Mouse (Mus musculus): ENCODE measurements around the gene Rnf34.

The Rnf34 gene

DNA sequence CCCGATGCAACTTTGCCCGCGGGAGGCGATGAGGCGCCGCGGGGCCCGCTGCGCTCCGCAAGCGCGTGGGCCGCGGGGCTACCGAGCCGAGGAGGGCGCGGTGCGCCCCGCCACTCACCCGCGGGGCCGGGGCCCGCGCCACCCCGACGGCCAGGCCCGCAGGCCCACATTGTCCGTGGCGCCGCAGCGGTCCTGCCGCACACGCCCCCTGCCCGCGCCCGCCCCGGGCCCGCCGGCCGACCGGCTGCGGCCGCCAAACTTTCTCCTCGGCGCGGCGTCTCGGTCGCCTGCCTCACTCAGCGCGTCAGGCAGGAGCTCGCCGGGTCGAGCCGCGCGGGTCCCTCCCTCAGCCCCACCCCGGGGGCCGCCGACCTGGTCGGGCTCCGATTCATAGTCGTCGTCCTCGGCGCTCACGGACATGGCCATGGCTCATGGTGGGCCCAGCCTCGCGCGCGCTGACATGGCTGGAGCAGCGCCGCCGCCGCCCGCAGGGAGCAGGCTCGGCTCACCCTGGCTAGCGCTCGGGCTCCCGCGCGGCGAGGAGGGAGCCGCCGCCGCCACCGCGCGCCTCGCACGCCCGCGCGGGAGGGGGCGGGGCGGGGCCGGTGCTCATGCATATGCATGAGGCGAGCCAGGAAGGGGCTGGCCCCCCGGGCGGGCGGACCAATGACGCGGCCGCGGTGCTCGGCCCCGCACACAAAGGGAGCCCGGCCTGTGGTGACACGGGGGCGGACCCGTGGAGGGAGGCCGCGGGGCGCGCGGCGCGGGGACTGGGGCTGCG, 50.1 kb downstream of the Rnf34 start:
- peak; percentile 91 for DNase-seq (ENCODE audit: low read depth)

GRCm38 (mm10) chr5:122900558-122901171, 50.8 kb downstream of the Rnf34 start:
- no peak for DNase-seq (ENCODE audit: low read depth)

- peak; percentile 22 for DNase-seq (ENCODE audit: low read depth)
Measured at GRCm38 (mm10) chr5:122901179-122901578, 51.3 kb downstream of the Rnf34 start.

DNA sequence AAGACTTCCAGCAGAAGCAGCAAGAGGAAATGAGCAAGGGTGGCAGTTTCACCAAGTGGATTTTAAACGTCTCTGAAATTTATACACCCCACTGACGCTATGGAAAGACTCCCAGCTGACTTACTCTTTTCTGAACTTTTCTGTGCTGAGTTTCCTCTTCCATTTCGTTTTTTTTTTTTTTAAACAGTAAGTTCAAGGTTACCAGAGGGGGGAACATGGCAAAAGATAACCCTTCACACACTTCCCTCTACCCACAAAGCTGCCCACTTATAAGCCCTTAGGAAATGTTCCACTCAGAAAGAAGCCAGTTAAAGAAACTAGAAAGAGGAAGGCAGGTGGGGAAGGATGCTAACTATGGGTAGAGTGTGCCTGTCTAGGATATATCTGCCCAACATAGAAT, 51.8 kb downstream of the Rnf34 start:
- DNase-seq (ENCODE audit: low read depth), result peak; percentile 24

GRCm38 (mm10) chr5:122902228-122902627, 52.4 kb downstream of the Rnf34 start:
- no peak for DNase-seq (ENCODE audit: low read depth)

GRCm38 (mm10) chr5:122903165-122903564, 53.3 kb downstream of the Rnf34 start:
- no peak for DNase-seq (ENCODE audit: low read depth)

DNA sequence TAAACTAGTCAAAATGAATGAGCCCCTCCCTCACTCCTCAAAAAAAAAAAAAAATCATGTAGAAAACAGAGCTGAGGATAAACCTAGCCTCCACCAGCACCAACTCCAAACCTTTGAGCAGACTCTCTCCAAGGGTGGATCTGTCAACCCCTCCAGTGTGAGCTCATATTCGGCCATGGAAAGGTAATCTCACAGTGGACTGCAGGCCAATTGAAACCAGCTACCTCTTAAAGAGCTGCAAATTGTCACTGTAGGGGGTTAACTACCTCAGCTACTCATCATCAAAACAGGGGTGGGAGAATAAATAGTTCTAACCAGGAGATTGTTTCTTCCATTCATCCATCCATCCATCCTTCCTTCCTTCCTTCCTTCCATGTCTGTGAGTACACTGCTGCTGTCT, 57.3 kb downstream of the Rnf34 start:
- no peak for DNase-seq (ENCODE audit: low read depth)

DNA sequence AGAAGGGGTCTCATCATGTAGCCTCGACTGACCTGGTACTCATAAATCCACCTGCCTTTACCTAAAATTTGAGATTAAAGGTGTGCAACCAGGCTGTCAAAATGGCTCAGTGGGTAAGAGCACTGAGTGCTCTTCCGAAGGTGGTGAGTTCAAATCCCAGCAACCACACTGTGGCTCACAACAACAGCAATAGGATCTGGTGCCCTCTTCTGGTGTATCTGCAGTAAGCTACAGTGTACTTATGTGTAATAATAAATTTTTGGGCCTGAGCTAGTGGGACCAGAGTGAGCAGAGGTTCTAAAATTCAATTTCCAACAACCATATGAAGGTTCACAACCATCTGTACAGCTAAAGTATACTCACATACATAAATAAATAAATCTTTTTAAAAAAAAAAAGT, 58.2 kb downstream of the Rnf34 start:
- no peak for DNase-seq (ENCODE audit: low read depth)

DNA sequence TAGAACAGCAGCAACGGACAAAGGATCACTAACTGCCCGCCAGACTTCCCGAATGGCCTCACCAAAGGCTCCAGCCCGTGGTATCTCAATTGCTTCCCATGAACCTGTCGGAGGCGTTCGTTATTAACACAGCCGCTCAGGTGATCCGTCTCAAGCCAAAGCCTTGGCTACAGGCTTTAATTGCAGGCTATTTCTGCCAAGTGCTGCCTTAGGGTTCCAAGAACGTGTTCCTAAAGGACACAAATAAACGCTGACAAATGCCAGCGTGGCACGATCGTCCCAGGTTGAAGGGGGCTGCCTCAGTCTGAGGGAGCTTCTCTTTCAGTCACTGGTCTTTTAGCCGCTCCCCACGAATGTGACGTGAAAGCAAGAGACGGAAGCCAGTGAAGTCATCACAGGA, 59.6 kb downstream of the Rnf34 start:
- DNase-seq (ENCODE audit: low read depth), result no peak

- peak; percentile 37 for DNase-seq (ENCODE audit: low read depth)
Measured at GRCm38 (mm10) chr5:122912863-122913262, 63.0 kb downstream of the Rnf34 start.

GRCm38 (mm10) chr5:122916147-122916546, 66.3 kb downstream of the Rnf34 start:
- DNase-seq (ENCODE audit: low read depth), result no peak

DNA sequence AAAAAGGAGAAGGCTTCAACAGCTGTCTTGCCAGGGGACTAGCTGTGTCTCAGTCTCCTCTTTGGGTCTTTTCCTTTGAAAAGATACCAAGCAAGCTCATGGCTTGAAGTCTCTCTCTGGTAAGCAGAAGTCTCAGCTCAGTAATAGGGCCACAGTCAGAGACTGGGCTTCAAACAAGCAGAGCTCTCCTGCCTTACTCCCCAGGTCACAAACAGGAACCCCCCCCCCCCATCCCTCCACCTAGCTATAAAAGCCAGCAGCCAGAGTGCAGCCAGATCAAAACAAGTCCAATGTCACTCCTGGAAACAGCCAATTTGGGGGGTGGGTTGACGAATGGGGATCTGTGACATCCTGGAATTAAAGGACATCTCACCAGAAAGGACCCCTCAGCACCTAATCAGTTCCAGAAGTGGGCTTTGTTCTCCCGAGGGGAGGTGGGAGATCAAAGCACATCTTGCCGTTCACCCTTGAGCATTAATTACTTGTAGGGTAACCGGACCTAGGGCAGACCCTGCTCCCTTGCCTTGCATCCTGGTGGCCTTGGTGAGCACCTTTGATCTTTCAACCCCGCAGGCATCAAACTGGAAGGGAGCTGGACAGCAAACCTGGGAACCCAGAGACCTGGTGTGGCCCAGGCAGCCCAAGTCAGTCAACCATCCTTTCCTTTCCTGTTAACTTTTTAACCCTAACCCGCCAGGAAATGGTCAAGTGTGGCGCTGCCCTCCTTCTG, 68.3 kb downstream of the Rnf34 start:
- no peak for DNase-seq (ENCODE audit: low read depth)

DNA sequence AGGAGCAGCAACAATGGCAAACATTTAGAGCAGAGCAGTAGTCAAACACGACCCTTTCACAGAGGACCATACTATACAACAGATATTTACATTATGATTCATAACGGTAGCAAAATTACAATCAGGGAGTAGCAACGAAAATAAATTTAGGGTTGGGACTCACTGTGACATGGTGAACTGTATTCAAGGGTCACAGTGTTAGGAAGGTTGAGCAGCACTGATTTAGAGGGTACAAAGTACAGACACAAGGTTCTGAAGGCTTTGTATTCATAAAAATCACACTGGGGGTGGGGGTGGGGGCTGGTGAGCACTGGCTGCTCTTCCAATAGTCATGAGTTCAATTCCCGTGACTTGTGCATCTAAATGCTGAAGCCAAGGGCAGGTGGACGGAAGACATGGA, 70.7 kb downstream of the Rnf34 start:
- no peak for DNase-seq (ENCODE audit: low read depth)

Data from induced T-regulatory cell, adult 2 months (primary cell).